Mouse (Mus musculus) megakaryocyte, embryonic 14.5 days (primary cell): Measurements from ENCODE around the gene Rpf1.

Experiments used
- FLI1 ChIP-seq: IDR thresholded peaks from 2 replicates; pipeline ENCODE4 v1.6.1; 2012; ENCODE audit warnings: low read length, inconsistent platforms, mixed read lengths
- GATA1 ChIP-seq: IDR thresholded peaks from 3 replicates; pipeline ENCODE4 v1.6.1; 2012; ENCODE audit warnings: mixed read lengths, low read length, inconsistent platforms, borderline replicate concordance

DNA sequence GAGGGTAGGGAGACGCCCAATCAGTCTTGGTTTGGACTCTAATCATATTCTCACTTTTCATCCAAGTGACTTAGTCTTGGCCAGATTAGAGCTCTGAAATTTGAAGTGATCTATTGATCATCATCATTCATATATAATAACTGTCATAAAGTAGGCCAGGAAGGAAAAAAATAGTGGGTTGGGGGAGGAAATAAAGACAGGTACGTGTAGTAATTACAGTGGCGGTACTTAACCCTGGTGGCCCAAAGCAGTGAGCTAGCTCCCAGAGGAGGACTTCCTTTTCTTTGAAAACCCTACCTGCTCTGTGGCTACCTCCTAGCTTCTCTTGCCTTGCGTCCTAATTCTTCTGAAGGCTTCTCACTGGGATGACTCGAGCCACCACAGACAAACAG, 20.4 kb downstream of the Rpf1 start:
- TF ChIP-seq GATA1 (no peak), FLI1 (no peak)
